Mouse (Mus musculus): ENCODE data around the gene Tbx19.

Tbx19 gene

DNA sequence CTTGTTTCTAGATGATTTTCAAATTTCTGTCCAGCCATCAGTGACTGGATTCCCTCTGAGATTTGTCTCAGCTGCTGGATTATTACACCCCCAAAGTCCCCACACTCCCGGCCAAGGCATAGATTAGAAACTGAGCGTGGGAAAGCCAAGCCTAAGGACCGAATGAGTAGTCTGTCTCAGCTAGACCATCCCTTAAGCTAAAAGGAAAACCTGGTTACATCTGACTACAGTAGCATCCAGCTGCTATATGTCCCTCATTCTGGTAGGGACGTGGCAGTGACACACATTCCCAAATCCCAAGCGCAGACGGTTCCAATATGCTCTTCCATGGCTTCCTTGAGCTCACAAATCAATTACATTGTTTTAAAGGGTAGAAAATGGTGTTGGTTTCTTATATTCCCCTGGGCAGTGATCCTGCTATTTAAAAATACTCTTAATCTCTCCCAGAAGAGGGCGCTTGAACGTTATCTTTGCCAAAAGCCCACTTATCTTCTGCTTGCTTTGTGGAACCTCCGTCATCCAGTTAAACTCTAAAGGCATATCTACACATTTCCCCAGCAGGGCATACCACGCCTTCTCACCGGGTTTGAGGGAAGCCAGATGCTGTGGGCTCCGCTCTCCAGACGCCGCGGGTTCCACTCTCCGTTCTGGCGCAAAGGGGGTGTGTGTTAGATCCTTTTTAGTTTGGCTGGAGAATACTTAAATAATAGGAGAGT, 46.0 kb downstream of the Tbx19 start:
- DNase-seq (ENCODE audit: low spot score) = peak; percentile 50

DNA sequence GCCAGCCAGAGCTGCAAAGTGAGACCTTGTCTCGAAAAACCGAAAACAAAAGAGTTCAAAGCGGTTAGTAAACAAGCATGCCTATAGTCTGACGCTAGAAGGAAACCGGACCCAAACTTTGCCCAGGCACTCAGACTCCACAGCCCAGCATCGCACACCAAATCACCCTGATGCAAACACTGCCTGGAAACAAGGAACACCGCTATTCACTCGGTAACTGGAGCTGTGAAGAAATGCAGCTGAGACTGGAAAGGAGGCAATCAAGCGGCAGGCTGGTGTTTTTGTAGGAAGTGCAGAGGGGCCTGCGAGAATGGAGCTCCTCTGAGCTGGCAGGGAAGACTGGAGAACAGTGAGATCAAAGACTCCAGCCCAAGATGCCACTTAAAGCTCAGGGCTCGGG, 46.9 kb downstream of the Tbx19 start:
- DNase-seq (ENCODE audit: low spot score) = no peak

DNA sequence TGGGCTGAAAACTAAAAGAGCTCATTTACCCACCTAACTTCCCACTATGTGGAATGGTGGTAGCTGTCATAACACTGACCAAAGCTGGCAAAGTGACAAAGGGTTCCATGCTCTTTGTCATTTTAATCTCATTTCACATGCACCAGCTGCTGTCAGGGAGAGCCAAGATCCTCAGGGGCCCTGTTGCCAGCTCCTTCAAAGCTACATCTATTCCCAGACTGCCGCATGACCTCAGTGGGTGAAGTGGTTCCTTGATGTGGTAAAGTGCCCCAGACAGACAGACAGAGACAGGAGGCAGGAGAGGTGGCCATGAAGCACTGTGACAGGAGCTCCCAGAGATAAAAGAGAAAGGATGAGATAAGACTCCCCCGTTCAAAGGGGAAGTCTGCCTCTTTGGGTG, 49.9 kb downstream of the Tbx19 start:
- DNase-seq (ENCODE audit: low spot score) = no peak

- DNase-seq (ENCODE audit: low spot score) = no peak
Measured at GRCm38 (mm10) chr1:165109135-165109534, 51.4 kb downstream of the Tbx19 start.

- no peak for DNase-seq (ENCODE audit: low spot score)
Measured at GRCm38 (mm10) chr1:165108477-165108876, 52.1 kb downstream of the Tbx19 start.

- DNase-seq (ENCODE audit: low spot score) = no peak
Measured at GRCm38 (mm10) chr1:165106011-165106385, 54.6 kb downstream of the Tbx19 start.

DNA sequence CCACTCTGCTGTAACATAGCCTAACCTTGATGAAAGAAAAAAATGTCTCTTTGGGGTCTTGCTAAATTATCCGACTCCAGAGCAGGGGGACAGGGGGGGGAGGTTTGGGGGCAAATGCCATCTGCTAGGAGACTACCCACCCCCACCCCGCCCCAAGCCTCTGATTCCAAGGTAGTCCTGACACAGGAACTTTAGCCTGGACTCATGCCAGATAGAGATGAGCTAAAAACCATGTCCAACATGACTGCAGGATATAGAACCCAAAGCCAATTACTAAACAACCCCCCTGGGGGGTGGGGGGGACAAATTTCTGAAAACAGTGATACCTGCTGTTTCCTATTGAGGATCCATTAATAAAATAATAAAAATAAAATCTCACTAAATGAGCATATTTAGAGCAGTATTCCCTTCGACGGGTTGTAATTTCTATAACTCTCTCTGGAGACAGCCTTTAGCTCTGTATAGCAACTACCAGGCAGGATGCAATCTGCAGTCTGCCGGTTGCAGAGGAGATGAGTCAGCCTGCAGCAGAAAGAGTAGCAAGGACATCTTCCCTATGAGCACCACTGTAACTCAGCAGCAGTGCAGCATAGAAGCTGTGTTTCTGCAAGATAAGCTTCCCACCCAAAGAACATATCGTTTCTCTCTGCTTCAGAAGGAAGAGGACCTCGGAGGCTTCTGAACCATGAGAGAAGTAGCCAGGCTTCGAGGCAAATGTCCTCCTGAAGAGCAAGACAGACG, 55.1 kb downstream of the Tbx19 start:
- DNase-seq (ENCODE audit: low spot score) = no peak

GRCm38 (mm10) chr1:165104707-165105259, 55.8 kb downstream of the Tbx19 start:
- no peak for DNase-seq (ENCODE audit: low spot score)

DNA sequence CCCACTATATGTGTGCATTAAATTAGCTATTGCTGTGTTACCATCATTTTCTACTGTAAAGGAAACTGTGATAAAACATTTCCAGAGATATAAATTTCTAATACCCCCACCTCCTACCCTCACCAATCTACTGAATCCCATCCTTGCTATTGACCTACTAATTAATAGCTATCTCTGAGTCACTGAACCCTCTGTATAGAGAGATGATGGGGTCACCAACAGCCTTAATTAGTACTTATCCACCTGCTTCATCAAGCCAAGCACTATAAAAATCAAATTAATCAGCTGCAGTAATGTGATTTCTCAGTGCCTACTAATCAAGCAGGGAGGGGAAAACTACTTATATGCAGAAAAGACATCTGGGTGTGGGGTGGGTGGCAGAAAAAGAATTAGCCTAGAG, 61.0 kb downstream of the Tbx19 start:
- no peak for DNase-seq (ENCODE audit: low spot score)

GRCm38 (mm10) chr1:165094871-165095270, 65.7 kb downstream of the Tbx19 start:
- DNase-seq (ENCODE audit: low spot score) = no peak

GRCm38 (mm10) chr1:165091721-165092120, 68.9 kb downstream of the Tbx19 start:
- peak; percentile 38 for DNase-seq (ENCODE audit: low spot score)

- no peak for DNase-seq (ENCODE audit: low spot score)
Measured at GRCm38 (mm10) chr1:165089556-165089955, 71.0 kb downstream of the Tbx19 start.
